Mouse (Mus musculus) left cerebral cortex, postnatal 36 days (tissue): ENCODE data around the gene Cep295. TPM values are rescaled to one million over a fixed set of nuclear protein-coding genes. Genes with fewer than 3 reads are reported as not detected.
A peak's percentile ranks its signal among the peaks of the same experiment; 100 is the strongest.
"Not testable (repeated sequence)": the region's sequence is repeated elsewhere in the genome, so short reads cannot be mapped to it uniquely, and the experiment has no call there.

ENCODE experiments used
- DNase-seq, 2 experiments: peaks; one replicate each; pipeline ENCODE4 v3.0.0; 2021 to 2022; ENCODE audit warnings: low spot score in 2 of 2, mixed read lengths in 1 of 2
- intact Hi-C: fragments of 180-260 bp; cut with DNase I; formaldehyde crosslinking; loops from one replicate; pipeline ENCODE4 v1.15.1; 2025
- total RNA-seq, 2 experiments: library from RNA; stranded (reverse); gene quantifications; 2 replicates each; pipeline ENCODE4 v1.2.3; 2021

The Cep295 gene
- total RNA-seq, 2 experiments from 2014 or later: 17.1 to 30.2 TPM

- intact Hi-C loops: no loop called here
- no peak for DNase-seq
These were observed 49.3 kb downstream of the Cep295 start for GRCm38 (mm10) chr9:15308254-15308653.

- no peak for DNase-seq
- intact Hi-C loops: no loop called here
These were observed 50.3 kb downstream of the Cep295 start for GRCm38 (mm10) chr9:15307257-15307656.

DNA sequence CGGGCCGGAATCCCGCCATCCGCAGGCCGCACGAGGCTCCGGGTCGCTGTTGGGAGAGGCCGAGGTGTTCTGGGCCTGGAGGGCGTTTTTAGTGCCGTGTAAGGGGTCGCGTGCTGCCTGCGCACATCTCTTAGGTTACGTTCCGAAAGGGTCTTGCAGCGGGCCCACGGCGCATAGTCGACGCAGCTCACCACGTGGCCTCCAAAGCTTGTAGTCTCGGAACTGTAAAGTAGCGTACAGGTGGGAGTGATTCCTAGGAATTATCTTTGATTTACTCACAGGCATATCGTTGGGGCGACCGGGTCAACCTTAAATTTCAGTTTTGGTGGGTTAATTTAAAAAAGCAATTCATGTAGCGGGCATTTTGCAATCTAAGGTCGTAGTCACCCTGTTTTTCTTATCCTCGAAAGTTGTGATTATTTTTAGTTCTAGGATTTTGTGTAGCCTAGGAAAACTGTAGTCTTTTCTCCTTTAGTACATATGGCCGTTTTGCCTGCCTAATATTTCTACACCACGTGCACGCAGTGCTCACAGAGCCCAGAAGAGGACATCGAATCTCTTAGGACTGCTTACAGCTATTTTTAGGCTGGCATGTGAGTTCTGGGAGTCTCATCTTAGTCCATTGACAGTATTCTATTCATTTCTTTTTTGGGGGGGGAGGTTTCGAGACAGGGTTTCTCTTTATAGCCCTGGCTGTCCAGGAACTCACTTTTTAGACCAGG lies 51.0 kb downstream of the Cep295 start, which contains the start of gene 4931406C07Rik:
Gene 4931406C07Rik, minus strand, starts transcription at position 51 of the 722 bp plus-strand sequence.
- intact Hi-C loops: loop anchor here (1.0 kb wide), 1 partner anchor 27 kb away; the partner anchor contains the start of gene Med17
- DNase-seq: no peak

GRCm38 (mm10) chr9:15305503-15306397 lies 51.8 kb downstream of the Cep295 start, which contains the start of gene Taf1d:
Taf1d (plus strand) TSS chr9:15306214.
- intact Hi-C loops: loop anchor here (1.0 kb wide), 1 partner anchor 26 kb away; the partner anchor contains the start of gene Med17
- DNase-seq: peak; percentile 94 to 96

- no peak for DNase-seq
- intact Hi-C loops: no loop called here
These were observed 54.7 kb downstream of the Cep295 start for GRCm38 (mm10) chr9:15302881-15303280.

- intact Hi-C loops, DNase-seq: not testable (repeated sequence)
These were observed 55.6 kb downstream of the Cep295 start for GRCm38 (mm10) chr9:15302006-15302405.

DNA sequence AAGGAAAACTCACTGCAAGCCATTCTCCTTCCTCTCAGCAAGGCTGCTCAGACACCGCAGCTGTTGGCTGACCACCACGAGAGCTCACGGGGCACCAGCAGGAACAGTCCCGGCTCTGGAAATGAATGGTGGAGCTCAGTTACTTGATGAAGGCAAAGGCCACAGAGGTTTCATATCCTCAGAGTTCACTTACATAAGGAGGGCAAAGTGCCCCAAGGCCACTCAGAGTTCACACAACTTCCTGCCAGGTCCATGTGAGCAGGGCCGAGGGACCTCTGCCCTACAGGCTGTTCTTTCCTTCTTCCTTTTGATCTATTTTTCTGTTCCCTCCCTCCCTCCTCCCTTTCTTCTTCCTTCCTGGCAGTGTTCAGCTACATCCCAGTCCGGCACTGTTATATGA lies 56.2 kb downstream of the Cep295 start:
- intact Hi-C loops: no loop called here
- no peak for DNase-seq

- DNase-seq: no peak
- intact Hi-C loops: no loop called here
These were observed 57.5 kb downstream of the Cep295 start for GRCm38 (mm10) chr9:15300056-15300455.

- intact Hi-C loops: no loop called here
- no peak for DNase-seq
These were observed 59.1 kb downstream of the Cep295 start for GRCm38 (mm10) chr9:15298451-15298850.

DNA sequence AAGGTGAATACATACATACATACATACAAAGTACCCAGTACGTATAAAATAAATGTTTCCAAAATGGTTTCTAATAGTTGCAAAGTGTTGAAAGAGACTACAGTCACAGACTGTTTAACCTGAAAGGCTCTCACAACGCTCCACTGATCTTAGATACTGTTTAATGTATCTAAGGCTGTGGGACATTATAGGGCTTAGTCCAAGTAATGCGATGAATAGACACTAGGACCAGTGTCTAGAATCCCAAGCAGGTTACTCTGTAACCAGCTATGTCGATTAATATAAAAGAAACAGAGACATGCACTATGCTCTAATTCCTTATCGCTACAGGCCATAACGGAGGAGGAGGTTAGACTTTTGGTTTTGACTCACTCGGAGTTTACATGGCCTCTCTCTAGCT lies 60.5 kb downstream of the Cep295 start:
- no peak for DNase-seq
- intact Hi-C loops: no loop called here

DNA sequence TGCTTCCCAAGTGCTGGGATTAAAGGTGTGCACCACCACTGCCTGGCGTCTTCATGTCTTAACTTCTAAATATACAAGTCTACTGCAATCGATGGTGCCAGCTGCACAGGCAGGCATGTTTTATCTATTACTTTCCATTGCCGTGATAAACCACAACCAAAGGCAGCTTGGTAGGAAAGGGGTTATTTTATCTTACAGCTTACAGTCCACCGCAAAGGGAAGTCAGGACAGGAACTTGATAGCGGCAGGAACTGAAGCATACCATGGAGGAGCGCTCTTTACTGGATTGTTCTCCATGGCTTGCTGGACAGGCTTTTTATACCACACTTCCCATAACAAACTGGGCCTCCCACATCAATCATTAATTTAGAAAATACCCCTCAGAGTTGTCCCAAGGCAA lies 68.3 kb downstream of the Cep295 start:
- intact Hi-C loops: no loop called here
- DNase-seq: no peak

- DNase-seq: no peak
- intact Hi-C loops: no loop called here
These were observed 69.2 kb downstream of the Cep295 start for GRCm38 (mm10) chr9:15288402-15288801.

GRCm38 (mm10) chr9:15287846-15288245 lies 69.7 kb downstream of the Cep295 start:
- DNase-seq: no peak
- intact Hi-C loops: no loop called here

DNA sequence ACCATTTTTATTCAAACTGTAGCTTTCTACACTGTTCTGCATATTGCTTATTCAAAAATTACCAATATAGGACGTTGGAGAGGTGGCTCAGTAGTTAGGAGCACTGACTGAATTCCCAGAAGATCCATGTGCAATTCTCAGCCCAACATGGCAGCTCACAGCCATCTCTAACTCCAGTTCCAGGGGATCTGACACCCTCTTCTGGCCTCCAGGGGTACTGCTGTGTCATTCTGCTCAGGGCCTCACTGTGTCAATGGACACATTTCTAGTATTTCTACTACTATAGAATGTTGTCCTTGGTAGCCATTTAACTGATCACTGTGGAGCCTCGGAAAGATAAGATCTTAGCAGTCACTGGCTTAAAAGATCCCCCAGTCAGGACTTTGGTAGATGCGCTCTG lies 72.1 kb downstream of the Cep295 start:
- intact Hi-C loops: no loop called here
- DNase-seq: no peak

DNA sequence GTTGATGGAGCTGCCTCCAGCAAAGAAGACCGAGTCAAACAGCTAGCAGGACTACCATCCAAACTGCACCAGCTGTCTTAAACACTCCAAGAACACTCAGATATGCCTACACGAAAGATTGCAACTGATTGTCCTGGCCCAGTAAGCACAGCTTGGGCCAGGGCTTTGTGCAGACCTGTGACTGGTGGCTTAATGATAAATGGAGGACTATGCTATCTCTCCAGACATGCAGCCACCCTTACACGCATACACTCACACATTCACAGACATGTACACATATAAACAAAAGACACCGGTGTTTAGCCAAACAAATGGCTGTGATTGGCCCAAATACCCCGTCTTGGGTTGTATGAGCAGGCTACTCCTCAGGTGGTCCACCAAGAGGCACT lies 77.1 kb downstream of the Cep295 start:
- intact Hi-C loops: no loop called here
- no peak for DNase-seq

GRCm38 (mm10) chr9:15279649-15280490 lies 77.7 kb downstream of the Cep295 start, which contains the start of gene Med17:
Med17 (minus strand) TSS chr9:15279931.
- intact Hi-C loops: loop anchor here (1.0 kb wide), 1 partner anchor 26 kb away; the partner anchor contains the start of genes 4931406C07Rik and Taf1d
- peak; percentile 94 to 96 for DNase-seq

- intact Hi-C loops: loop anchor here (1.0 kb wide), 1 partner anchor 27 kb away; the partner anchor contains the start of genes 4931406C07Rik and Taf1d
These were observed 78.4 kb downstream of the Cep295 start for GRCm38 (mm10) chr9:15279139-15279648.

DNA sequence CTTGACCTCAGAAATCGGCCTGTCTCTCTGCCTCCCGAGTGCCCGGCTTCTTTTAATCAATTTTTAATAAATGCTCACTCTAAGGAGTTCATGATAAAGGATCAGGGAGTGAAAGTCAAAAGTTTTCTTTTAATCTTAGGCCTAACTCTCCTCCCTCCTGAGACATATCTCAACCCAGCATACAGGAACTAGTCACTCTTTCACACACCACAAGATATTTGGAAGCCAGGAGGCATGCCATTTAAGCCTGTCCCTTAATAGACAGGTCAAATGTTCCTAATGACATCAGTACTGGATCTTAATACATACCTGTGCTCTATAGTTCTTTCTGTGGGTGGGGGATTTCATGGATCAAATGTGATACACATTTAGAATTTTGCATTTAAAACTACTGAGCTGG lies 79.2 kb downstream of the Cep295 start:
- no peak for DNase-seq
- intact Hi-C loops: no loop called here

More at GRCm38 (mm10) chr9:15279139-15279648, 78.4 kb downstream of the Cep295 start:
- DNase-seq: no peak

DNA sequence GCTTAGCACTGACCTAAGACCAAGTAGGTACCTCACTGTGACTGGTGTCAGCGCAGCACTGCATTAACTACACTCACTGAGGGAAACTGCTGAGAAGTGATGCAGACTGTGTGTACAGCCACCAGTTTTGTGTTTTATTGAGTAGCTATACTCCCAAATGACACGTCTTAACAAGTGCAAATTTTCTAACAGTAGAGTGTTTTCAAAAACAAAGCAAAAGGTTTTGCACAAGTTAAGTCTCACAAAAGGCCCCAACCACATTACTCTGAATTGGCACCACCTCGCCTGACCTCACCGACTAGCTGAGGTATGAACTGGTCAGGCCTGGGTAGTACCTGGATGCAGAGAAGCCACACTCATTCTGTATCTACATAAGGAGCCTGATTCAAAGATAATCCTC lies 80.7 kb downstream of the Cep295 start:
- DNase-seq: no peak
- intact Hi-C loops: no loop called here
